Mouse (Mus musculus) thymus, adult 2 months (tissue): ENCODE data around the gene Krt18. TPM values are rescaled to one million over a fixed set of nuclear protein-coding genes. Genes with fewer than 3 reads are reported as not detected.
"Not testable (repeated sequence)": the region's sequence is repeated elsewhere in the genome, so short reads cannot be mapped to it uniquely, and the experiment has no call there.

Source experiments
- DNase-seq: peaks from one replicate; pipeline ENCODE4 v3.0.0; 2021
- H3K27ac ChIP-seq: fragments of 200-500 bp; 2 replicates; pipeline ENCODE4 v1.5.1; 2012; ENCODE audit warnings: low read length, control low read depth; ENCODE audit not compliant: control insufficient read depth, insufficient read depth
- H3K27me3 ChIP-seq: fragments of 200-500 bp; 2 replicates; pipeline ENCODE4 v1.6.1; 2012; ENCODE audit warnings: mild to moderate bottlenecking, low read length, moderate library complexity, mixed read lengths; ENCODE audit not compliant: control insufficient read depth, insufficient read depth
- H3K36me3 ChIP-seq: fragments of 200-500 bp; 2 replicates; pipeline ENCODE4 v1.6.1; 2012; ENCODE audit warnings: mild to moderate bottlenecking, low read length, moderate library complexity; ENCODE audit not compliant: control insufficient read depth, insufficient read depth
- H3K4me1 ChIP-seq: fragments of 200-500 bp; replicated peaks from 2 replicates; pipeline ENCODE4 v1.6.1; 2012; ENCODE audit warnings: low read length; ENCODE audit not compliant: control insufficient read depth, insufficient read depth
- H3K4me3 ChIP-seq: fragments of 200-500 bp; 2 replicates; pipeline ENCODE4 v1.5.1; 2012; ENCODE audit warnings: mild to moderate bottlenecking, low read length, control low read depth, moderate library complexity; ENCODE audit not compliant: control insufficient read depth, insufficient read depth
- CTCF ChIP-seq: fragments of 200-500 bp; IDR thresholded peaks from 2 replicates; pipeline ENCODE4 v1.5.1; 2012; ENCODE audit warnings: mild to moderate bottlenecking, control low read depth, low read length, moderate library complexity, borderline replicate concordance; ENCODE audit not compliant: control insufficient read depth, poor library complexity, insufficient read depth; ENCODE audit errors: extremely low read depth
- POLR2A ChIP-seq: fragments of 200-500 bp; IDR thresholded peaks from 2 replicates; pipeline ENCODE4 v1.6.1; 2012; ENCODE audit warnings: mild to moderate bottlenecking, low read length, control low read depth, moderate library complexity; ENCODE audit not compliant: control insufficient read depth, poor library complexity, insufficient read depth; ENCODE audit errors: extremely low read depth
- WGBS: fragments of 180-500 bp; shearing (Covaris S2); methylation state at CpG from one replicate; pipeline ENCODE4 v1.1.7; 2018; 5-methylcytosine and 5-hydroxymethylcytosine counted together
- polyA plus RNA-seq: library from polyadenylated mRNA; depleted of rRNA; stranded (reverse); fragments of >200 nt; gene quantifications from 2 replicates; pipeline ENCODE4 v1.2.3, GENCODE M21; 2012

Krt18 gene
- polyA plus RNA-seq, 1 experiment, result 219 TPM

GRCm38 (mm10) chr15:101990946-101991345, 37.0 kb upstream of the Krt18 start:
- WGBS, result 75% methylated on average over 6 of the region's 6 CpGs
- Histone ChIP-seq H3K36me3 (no peaks in the 10 kb centered on the region), H3K4me3 (no peak overlapping the region), H3K27ac (no peak overlapping the region), H3K4me1 (no peaks in the 10 kb centered on the region), H3K27me3 (no peaks in the 10 kb centered on the region)
- DNase-seq, result no peak
- TF ChIP-seq POLR2A, result no peak
- TF ChIP-seq CTCF, result no peak

GRCm38 (mm10) chr15:101994365-101994764, 33.6 kb upstream of the Krt18 start:
- no peak for TF ChIP-seq CTCF
- no peak for TF ChIP-seq POLR2A
- Histone ChIP-seq H3K4me1 (no peaks in the 10 kb centered on the region), H3K27me3 (no peaks in the 10 kb centered on the region), H3K4me3 (no peak overlapping the region), H3K27ac (no peak overlapping the region), H3K36me3 (no peaks in the 10 kb centered on the region)
- no peak for DNase-seq
- WGBS, result 87% methylated on average over 6 of the region's 6 CpGs

GRCm38 (mm10) chr15:101995484-101996236, 32.3 kb upstream of the Krt18 start:
- no peak for DNase-seq
- 85% methylated on average over 4 of the region's 4 CpGs for WGBS
- Histone ChIP-seq H3K36me3 (no peaks in the 10 kb centered on the region), H3K4me3 (no peak overlapping the region), H3K27ac (peak overlapping the region; percentile 20; the same call in 1 of the 2 replicates), H3K27me3 (no peaks in the 10 kb centered on the region), H3K4me1 (no peaks in the 10 kb centered on the region)
- TF ChIP-seq CTCF (no peak), POLR2A (no peak)

GRCm38 (mm10) chr15:101996450-101997078, 31.4 kb upstream of the Krt18 start:
- H3K27me3 ChIP-seq, H3K27ac ChIP-seq, H3K36me3 ChIP-seq, H3K4me1 ChIP-seq, DNase-seq, H3K4me3 ChIP-seq: not testable (repeated sequence)
- WGBS, result 93% methylated on average over 11 of the region's 11 CpGs

GRCm38 (mm10) chr15:101999156-101999555, 28.8 kb upstream of the Krt18 start:
- TF ChIP-seq CTCF (no peak), POLR2A (no peak)
- no peak overlapping the region for H3K4me3 ChIP-seq
- H3K4me1 ChIP-seq, result no peaks in the 10 kb centered on the region
- no peak for DNase-seq
- H3K27me3 ChIP-seq, result peaks cover 5% of the 10 kb centered on the region; the same call in 1 of the 2 replicates
- no peaks in the 10 kb centered on the region for H3K36me3 ChIP-seq
- no peak overlapping the region for H3K27ac ChIP-seq
- WGBS, result 39% methylated on average over 11 of the region's 11 CpGs

GRCm38 (mm10) chr15:101999676-102000335, 28.2 kb upstream of the Krt18 start:
- Histone ChIP-seq H3K36me3 (no peaks in the 10 kb centered on the region), H3K27ac (no peak overlapping the region), H3K4me3 (no peak overlapping the region), H3K4me1 (no peaks in the 10 kb centered on the region), H3K27me3 (peaks cover 5% of the 10 kb centered on the region; the same call in 1 of the 2 replicates)
- no peak for TF ChIP-seq CTCF
- TF ChIP-seq POLR2A, result no peak
- DNase-seq, result no peak
- 86% methylated on average over 11 of the region's 11 CpGs for WGBS
